Mouse (Mus musculus): ENCODE results near the gene Fam149b.

The Fam149b gene

DNA sequence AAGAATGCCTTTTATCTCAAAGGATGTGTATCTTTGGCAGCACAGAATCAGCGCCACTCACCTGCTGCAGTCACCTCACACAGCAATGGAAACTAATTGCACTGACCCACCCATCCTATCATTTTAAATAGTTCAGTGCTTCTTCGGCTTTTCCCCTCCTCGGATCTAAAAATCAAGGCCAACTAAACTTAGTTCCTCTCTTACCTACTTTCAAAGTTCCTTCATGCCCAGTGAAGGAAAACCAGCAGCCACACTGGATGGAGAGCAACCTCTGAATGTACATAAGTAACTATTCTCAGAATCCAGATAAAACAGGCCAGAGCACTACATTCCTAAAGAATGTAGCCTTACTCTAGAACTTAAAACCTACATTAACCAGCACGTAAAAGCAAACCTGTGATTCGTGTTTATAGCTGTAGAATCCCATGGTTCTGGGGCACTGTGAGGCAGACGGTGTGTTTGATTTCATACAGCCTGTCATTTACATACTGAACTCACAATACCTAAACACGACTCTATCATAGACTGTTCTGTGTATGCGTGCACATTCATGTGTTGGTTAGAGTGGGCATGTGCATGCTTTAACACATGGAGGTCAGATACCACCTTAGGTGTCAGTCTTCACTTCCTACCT is 41.6 kb downstream of the Fam149b start:
- no peak for DNase-seq (ENCODE audit: low spot score)

DNA sequence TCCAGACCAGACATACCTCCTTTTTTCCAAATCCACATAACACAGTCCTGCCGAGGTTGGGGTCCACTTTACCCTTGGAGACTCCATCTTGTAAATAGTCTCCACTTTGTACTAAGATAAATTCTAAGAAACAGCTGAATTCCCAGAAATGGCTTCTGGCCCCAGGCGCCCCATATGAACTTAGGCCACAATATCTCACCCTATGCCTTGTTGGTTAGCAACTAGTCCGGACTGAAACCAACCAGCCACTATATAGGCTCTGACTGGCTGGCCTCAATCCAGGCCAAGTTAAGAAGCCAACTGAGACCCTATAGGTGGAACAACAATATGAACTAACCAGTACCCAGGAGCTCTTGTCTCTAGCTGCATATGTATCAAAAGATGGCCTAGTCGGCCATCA is 44.4 kb downstream of the Fam149b start:
- DNase-seq (ENCODE audit: low spot score), result no peak

DNA sequence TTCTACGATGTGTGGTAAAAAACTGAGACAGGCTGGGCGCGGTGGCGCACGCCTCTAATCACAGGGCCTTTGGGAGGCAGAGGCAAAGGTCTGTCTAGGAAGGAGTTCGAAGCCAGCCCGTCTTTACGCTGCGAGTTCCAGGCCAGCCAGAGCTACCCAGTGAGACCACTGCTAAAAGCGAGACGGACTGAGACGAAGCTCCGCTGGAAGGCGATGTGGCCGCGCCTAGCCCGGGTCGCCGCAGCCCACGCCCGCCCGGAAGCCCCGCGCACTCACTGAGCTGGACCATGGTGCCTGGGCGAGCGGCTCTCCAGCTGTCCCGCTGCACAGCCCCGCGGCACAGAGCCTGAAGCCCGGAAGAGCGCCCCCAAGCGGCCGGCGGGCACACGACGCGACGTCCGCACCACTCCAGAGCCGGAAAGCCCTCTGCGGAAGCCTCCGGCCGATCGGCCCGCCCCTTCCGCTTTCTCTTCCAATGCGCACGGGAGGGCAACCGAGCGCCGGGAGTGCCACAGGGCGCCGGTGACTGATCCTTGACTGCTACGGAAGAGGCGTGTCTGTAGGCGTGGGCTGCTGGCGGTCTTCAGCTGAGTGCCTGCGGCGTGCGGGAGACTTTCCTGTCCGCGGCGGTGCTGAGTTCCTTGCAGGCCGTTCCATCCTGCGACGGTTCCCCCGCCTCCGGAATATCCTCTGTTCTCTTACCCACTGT is 45.4 kb downstream of the Fam149b start, which contains the start of gene Mrps16:
Gene Mrps16, minus strand, starts transcription at position 430 of the 709 bp plus-strand sequence.
- DNase-seq (ENCODE audit: low spot score), result peak; percentile 95

DNA sequence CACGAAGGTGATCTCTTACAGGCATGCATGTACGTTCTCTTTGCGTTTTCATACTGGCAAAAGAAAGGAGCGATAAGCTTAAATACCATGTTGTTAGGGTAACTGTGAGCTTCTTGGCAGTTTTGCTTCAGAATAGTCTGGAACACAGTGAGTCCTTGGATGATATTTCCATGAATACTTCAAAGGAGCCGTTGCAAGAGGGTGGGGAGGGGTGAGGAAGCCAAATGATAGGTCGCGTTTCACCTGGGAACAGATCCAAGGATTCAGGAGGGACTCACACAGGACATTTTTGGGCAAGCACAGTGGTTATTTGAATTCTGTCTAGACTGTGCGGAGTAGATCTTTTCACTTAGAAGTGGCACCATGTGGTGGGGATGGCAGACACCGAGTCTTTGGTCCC is 49.3 kb downstream of the Fam149b start:
- no peak for DNase-seq (ENCODE audit: low spot score)

DNA sequence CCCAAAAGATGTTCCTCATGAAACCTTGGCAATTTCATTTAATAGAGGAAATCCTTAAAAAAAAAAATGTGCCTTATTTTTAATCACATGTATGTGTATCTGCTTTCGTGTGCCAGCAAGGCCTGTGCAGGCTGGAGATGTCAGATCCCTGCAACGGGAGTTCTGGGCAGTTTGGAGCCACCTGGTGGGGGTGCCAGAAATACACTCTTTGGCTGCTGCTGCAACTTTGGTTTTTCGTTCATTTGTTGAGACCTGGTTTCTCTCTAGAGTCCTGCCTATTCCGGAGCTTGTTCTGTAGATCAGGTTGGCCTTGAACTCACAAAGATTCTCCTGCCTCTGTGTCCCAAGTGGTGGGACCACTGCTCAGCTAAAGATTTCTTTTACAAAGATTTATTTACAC is 50.9 kb downstream of the Fam149b start:
- no peak for DNase-seq (ENCODE audit: low spot score)

DNA sequence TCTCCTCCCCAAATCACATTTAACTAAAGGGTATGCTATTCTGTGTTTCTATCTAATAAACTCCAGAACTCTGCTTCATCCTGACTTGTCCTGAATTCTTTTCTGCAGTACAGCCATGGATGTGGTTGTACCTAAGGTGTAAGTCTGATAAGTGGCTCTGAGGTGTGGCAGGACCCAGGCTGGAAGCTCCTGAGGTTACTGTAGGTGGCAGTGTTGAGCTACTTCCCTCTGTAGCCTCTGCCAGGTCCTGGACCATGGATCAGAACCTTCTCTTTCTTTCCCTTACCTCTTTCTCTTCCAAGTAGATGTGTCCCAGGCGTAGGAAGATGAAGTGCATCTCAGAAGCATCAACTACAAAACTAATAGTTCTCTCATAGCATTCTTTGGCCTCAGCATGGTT is 52.1 kb downstream of the Fam149b start:
- DNase-seq (ENCODE audit: low spot score), result no peak

DNA sequence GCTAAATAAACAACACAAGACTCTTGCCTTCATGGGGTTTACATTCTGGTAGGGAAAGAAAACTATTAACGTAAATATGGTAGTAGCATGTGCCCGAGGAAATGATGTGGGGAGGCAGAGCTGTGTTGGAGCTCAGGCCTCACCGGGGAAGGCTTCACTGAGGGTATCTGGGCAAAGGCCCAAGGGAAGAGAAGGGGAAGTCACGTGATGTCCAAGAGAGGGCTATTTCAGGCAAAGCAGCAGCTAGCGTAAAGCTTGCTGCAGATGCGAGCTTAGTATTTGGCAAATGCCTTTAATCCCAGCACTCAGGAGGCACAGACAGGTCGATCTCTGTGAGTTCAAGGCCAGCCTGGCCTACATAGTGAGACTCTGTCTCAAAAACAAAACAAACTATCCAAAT is 74.3 kb downstream of the Fam149b start:
- no peak for DNase-seq (ENCODE audit: low spot score)

DNA sequence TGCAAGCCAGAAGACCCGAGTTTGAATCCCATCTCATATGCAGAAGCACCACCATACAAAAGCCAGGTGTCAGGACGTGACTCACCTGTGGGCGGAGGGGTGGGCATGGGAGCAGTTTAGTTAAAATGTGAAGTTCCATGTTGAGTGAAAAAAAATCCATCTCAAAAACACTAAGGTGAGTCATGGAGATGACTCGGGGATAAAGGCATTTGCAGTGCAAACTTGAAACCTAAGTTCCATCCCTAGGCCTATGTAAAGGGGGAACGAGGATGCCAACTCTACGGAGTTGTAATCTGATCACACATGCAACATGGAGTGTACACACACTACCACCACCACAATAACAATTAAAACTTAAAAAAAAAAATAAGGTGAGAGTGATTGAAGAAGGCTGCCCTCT is 75.1 kb downstream of the Fam149b start:
- DNase-seq (ENCODE audit: low spot score), result no peak

DNA sequence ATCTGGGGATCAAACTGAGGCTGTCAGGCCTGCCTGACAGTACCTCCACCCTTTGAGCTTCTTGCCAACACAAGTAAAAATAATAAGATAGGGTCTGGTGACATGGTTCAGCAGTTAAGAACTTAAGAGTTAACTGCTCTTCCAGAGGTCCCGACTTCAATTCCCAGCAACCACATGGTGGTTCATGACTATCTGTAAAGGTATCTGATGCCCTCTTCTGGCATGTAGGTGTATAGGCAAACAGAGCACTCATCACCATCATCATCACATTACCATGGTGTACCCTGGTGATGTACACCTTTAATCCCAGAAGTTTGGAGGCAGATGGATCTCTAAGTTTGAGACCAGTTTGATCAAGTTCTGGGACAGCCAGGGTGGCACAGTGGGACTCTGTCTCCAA is 80.6 kb downstream of the Fam149b start:
- no peak for DNase-seq (ENCODE audit: low spot score)

DNA sequence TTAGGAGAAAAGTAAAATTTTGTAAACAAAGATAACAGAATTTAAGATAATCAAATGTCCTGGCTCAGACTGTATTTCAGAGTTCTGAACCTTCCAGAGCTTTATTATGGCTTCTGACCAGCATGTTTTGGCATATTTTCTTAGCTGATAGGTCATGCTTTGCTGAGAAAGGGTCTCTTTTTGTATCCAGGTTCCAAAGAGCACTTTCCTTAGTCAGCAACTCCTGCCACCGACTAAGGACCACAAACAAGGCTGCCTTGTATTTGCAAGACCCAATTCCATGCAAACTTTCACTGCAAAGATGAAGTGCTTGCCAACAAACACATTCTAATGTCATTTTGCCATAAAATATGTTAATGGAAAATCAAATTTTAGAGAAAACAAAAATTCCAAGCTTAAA is 81.9 kb downstream of the Fam149b start:
- no peak for DNase-seq (ENCODE audit: low spot score)

DNA sequence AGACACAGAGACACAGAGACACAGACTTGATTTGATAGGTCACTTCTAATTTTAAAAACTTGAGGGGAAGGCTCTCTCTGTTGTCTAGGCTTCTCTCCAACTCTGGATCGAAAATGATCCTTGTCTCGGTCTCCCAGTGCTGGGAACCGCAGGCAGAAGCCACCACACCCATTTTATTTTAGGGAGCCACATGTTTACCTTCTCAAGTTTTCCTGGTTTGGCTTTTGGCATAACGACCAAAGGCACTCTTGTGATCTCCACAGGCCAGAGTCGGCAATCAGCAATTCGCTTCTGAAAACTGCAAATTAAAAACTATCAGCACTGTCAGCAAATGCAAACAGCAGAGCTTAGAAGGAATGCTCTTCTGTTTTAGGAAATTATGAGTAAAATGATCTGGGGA is 83.8 kb downstream of the Fam149b start:
- no peak for DNase-seq (ENCODE audit: low spot score)

DNA sequence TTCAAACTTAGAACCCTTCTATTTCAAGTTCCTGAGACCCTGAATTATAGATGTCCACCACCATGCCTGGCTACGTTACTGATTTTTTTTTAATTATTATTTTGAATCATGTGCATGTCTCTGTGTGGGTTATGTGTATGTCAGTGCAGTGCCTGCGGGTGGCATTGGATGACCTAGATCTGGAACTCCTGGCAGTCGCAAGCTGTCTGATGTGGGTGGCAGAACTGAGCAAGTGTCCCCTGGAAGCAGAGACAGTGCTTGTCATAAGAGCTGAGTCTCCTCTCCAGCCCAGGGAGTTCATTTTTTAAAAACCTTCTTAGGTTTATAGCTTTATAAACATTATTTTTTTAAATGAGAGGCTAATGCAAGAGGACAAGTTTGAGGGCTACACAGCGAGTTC is 84.5 kb downstream of the Fam149b start:
- DNase-seq (ENCODE audit: low spot score), result no peak

All from ovary, adult 18-20 months (tissue).